Mouse (Mus musculus): ENCODE results near the gene Krt31.

Krt31 gene

GRCm38 (mm10) chr11:100008336-100008735 is 42.0 kb downstream of the Krt31 start:
- in situ Hi-C loops (cut with MboI; ENCODE audit: unreplicated experiment in 2 of 2) = loop anchor here in 1 of 2 experiments (25.0 kb wide), 1 partner anchor 621 kb away; the partner anchor contains the start of gene Krt10

DNA sequence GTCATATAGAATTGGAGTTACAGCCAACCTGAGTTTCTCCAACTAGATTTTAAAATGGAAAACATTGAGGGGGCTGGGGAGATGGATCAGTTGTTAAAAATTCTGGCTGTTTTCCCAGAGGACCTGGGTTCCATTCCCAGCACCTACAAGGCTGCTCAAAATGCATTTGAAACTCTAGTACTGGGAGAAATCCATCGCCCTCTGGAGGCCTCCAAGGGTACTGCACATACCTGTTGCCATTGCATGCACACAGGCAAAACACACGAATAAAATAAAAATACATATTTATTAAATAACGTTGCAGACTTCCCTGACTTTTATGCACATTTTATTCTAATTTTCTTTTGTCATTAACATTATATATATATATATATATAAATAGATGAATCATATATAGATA is 43.7 kb downstream of the Krt31 start:
- in situ Hi-C loops (cut with MboI; ENCODE audit: unreplicated experiment in 2 of 2) = loop anchor here in 1 of 2 experiments (25.0 kb wide), 1 partner anchor 619 kb away; the partner anchor contains the start of gene Krt10

- in situ Hi-C loops (cut with MboI; ENCODE audit: unreplicated experiment in 2 of 2) = loop anchor here in 1 of 2 experiments (25.0 kb wide), 1 partner anchor 619 kb away; the partner anchor contains the start of gene Krt10
These were observed 44.4 kb downstream of the Krt31 start for GRCm38 (mm10) chr11:100005905-100006304.

DNA sequence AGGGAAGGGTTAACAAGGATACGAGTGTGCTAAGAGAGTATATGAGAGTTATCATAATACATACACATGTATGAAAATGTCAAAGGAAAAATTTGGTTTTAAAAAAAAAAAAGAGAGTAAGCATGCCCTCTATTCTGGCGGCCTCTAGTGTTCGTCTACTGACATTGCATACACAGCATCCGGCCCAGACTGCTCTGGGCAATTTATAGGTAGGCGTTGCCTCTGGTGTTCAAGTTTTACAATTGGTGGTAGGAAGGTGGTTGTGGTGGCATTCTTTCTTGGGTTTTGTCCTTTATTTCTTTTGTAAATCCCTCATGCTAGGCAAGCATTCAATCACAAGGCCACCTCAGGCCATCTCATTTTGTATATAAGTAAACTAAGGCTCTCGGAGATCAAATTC is 45.5 kb downstream of the Krt31 start:
- in situ Hi-C loops (cut with MboI; ENCODE audit: unreplicated experiment in 2 of 2) = loop anchor here in 1 of 2 experiments (25.0 kb wide), 1 partner anchor 618 kb away; the partner anchor contains the start of gene Krt10

- in situ Hi-C loops (cut with MboI; ENCODE audit: unreplicated experiment in 2 of 2) = no loop called here
These were observed 51.3 kb downstream of the Krt31 start for GRCm38 (mm10) chr11:99999091-99999490.
